Mouse (Mus musculus) fibroblast of lung, adult 2 months (primary cell): ENCODE data around the gene Serhl.
"Not testable (repeated sequence)": the region's sequence is repeated elsewhere in the genome, so short reads cannot be mapped to it uniquely, and the experiment has no call there.

Experiments
- DNase-seq: peaks from one replicate; pipeline ENCODE4 v3.0.0-alpha.2; 2011; ENCODE audit warnings: low read depth

Serhl gene

DNA sequence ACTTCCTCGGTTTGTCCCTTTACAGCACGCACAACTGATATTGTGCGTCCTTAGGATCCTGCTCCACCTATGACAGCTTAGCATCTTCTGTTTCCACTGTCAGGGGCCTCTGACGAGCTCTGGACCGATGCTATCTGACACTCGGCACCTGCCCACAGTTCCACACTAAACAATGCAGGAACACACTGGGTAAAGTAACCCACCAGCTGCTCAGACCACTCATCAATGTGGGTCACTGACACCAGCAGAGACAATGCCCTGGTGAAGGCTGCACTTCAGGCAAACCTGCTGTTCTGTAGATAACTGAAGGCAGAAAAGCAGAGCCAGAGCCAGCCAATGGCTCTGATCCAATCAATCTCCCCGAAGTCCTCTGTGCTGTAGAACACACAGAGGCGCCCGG lies 37.3 kb downstream of the Serhl start:
- no peak for DNase-seq

DNA sequence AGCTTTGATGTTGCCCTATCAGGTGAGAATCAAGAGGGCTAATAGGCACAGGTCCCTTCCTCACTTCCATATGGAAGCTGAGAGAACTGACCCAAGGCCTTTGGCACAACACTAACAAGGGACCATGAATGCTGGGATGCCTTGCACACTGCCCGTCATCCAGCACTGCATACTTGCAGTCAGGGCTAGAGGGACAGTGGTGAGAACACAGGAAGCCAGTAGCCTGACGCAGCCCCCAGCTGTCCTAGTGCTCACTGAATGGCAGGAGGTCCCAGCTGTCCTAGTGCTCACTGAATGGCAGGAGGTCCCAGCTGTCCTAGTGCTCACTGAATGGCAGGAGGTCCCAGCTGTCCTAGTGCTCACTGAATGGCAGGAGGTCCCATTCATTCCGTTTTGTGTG lies 37.7 kb downstream of the Serhl start:
- DNase-seq, result not testable (repeated sequence)

DNA sequence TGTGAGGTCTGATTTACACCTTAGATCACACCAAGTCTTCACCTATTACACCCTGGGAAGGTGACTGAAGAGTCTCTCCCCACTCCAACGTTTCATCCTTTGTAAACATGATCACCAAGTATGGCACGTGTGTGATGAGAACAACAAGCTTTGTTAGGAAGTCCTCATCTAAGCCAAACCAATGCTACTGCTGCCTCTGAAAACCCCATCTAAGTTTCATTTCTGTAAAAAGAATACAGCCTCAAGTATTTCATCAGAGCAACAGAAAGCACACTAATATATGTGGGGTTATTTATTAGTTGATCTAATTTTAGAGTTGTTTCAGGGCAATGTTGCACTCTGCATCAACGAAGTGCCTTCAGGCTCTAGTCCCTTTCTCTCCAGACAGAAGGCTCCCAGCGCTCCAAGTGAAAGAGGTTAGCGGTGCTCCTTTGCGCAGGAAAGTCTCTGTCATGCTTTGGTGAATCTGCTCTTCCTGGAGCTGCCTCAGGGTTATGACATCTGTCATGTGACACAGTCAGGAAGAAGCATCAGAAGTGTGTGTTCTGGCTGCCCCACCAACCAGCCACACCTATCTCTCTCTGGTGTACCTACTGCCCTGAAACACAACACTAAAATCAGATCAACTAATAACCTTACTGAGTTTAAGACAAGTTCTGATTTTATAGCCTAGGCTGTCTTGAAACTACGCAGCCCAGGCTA lies 40.4 kb downstream of the Serhl start:
- DNase-seq, result no peak

DNA sequence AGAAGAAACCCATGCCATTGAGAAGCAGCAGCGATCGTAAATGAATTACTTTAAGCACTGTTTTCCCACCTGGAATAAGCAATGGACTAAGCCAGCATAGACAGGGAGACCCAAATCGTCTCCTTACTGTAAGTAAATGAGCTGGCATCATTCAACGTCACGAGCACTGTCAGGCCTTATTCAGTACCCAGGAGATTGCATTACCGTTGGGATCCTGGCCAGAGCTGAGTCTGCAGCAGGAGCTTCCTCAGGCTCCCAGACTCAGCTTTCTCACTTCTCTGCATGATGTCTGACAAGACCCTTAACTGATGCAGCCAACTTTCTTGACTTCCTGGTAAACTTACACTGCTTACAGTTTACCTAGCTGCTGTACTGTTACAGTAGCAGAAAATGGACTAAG lies 45.4 kb downstream of the Serhl start:
- no peak for DNase-seq

DNA sequence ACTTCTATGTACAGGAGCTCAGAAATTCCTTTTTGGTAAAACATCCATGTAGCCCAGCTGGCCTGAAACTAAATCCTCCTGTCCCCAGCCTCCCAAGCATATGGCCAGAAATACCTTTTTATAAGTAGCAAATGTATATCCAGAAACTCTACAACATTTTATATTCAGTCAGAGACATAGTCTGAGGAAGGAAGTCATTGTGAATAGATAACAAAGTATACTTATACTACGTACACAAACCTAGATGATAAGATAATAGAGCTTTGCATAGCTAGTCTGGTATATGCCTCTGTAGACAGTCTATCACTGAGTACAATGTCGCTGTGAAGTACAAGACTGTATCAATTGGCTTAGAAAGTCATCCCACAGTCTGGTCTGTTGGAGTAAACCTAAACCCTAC lies 46.3 kb downstream of the Serhl start:
- no peak for DNase-seq

DNA sequence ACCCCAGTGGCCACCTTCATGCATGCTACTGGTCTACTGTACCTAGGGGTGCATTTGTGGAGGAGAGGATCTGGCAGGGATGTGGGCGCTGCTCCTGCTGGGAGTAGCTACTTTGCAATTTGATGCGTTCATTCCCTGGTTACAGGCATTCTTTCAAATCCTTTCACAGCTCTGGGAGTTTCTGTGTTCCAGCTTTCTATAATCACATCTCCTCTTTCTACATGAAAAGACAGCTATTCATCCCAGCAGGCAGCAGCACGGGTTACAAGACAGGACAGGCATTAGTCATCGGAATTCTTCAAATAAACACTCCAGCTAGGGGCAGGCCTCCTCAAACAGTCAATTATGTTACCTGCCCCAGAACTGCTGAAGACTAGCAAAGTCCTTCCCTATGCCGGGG lies 53.6 kb downstream of the Serhl start:
- DNase-seq, result no peak

DNA sequence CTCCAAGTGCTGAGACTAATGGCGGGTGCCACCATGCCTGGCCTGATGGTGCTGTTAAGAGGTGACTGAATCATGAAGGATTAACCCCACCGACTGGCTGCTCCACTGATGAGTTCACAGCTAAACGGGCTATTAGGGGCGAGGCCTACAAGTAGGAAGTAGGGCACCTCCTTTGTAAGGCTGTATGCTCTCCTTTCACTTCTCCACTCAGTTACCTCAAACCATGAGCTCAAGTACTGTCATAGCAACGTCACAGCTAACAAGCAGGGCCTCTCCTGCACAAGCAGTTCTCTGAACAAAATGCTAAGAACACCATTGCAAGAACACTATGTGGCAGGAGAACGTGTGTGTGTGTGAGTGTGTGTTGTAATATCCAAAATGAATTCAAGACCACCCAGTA lies 56.2 kb downstream of the Serhl start:
- no peak for DNase-seq

DNA sequence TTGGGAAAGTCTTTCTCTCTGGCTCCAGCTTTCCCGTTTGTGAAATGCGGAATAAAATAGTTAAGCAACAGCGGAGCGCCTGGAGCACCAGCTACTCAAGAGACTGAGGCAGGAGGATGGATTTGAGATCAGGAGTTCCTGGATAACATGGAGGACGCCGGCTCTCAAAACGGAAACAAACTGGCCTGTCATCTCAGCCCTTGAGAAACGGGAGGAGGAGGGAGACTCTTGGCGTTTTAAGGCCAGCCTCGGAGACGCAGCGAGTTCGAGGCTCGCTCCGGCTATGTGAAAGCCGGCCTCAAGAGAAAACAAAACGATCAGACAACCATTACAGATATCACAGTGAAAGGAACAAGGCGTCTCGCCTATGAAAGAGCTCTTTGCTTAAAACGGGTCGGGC lies 59.1 kb downstream of the Serhl start:
- no peak for DNase-seq

DNA sequence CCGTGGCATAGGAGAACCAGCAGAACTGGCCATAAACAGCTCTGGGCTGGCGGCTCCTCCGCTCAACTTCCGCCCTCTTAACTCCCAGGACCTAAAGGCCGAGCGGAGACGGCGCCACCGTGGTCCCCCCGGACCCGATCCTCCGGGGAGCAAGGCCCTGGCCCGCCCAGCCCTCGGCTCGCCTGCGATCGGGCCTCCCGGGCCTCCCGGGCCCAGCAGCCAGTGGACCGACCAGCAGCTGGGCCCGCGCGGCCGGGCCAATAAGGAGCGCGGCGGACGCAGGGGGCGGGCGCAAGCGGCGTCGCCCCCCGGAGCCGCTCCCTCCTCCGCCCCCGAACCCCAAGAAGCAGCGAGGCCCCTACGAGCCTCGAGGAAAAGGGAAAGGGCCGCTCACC lies 59.5 kb downstream of the Serhl start:
- no peak for DNase-seq

DNA sequence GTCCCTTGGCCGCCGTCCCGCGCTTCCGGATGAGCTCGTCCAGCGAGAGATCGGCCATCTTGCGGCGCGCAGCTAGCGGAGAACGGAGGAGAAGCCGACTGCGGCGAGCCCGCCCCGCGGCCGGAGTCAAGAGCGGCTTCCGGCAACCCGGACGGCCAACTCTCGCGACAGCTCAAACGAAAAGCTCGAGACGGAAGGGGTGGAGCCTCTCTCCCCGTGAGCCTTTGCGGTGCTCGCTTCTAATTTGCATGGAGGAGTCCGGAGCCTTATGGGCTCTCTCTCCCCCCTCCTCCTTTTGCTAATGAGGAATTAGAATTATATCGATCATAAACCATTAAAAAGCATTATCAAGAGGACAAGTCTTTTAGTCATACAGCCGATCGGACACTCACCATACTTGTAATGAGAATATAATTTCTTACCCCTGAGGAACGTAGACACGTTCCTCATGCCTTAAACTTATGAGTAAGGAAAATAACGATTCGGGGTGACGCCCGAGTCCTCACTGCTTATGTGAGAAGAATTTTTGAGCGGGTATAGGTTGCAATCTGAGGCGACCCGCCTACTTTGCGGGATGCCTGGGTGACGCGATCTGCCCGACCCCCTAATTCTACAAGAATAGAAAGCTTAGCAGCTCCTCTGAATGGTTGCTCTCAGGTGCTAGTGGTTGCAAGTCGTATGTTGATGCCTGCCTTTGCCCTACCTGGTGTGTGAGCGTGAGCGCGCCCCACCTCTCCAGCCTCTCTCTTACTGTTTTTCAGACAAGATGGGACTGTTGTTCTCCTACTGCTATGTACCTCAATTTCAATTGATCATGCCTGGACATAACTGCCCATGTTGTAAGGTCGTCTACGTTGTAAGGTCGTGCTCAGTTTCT lies 60.1 kb downstream of the Serhl start, which contains the start of gene Poldip3:
Gene Poldip3, minus strand, starts transcription at position 189 of the 877 bp plus-strand sequence.
- DNase-seq, result peak; percentile 95

DNA sequence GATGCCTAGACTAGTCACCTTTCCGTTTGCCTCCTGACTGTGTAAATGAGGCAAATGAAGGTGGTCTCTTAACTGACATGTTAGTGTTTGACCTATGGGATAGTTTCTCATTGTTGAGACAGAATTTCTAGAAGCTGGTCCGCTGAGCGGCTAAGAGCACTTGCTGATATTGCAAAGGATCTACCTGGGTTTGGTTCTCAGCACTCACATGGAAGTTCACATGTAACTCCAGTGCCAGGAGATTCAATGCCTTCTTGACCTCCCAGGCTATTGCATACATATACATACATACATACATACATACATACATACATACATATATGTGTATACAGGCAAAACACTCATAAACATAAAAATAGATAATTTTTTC lies 60.8 kb downstream of the Serhl start:
- no peak for DNase-seq

DNA sequence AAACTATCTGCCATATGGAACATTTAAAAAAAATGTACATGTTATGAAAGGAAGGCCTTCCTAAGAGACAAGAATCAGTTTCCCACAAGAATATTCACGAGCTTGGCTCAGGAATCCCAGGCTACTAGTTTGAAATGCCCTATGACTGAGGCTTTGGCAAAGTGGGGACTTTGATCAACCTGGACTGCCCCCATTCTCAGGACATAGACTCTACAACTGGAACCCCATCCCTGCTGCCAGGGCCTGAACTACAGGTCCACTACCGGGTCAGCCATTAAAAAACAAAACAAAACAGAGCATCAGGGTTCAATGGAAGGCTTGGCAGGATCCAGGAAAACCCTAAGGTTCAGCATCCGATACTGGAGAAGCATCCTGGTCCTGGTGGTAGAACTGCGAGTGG lies 61.4 kb downstream of the Serhl start:
- no peak for DNase-seq

DNA sequence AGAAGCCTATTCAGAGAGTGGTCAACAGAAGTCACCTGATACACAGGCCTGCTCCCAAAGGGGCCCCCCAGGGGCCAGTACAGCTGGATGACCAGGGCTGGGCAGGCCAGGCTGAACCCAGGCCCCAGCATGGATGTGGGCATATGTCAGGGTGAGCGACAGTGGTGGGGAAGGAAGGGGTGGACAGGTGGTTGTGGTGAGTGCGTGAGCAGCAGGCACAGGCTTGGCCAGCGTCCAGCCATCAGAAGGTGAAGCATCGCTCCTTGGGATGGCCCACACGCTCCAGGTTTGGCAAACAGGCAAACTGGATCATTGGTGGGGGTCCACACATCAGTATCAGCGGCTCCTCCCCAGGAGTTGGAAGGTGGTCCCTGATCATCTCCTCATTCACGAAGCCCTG lies 65.0 kb downstream of the Serhl start:
- DNase-seq, result no peak

DNA sequence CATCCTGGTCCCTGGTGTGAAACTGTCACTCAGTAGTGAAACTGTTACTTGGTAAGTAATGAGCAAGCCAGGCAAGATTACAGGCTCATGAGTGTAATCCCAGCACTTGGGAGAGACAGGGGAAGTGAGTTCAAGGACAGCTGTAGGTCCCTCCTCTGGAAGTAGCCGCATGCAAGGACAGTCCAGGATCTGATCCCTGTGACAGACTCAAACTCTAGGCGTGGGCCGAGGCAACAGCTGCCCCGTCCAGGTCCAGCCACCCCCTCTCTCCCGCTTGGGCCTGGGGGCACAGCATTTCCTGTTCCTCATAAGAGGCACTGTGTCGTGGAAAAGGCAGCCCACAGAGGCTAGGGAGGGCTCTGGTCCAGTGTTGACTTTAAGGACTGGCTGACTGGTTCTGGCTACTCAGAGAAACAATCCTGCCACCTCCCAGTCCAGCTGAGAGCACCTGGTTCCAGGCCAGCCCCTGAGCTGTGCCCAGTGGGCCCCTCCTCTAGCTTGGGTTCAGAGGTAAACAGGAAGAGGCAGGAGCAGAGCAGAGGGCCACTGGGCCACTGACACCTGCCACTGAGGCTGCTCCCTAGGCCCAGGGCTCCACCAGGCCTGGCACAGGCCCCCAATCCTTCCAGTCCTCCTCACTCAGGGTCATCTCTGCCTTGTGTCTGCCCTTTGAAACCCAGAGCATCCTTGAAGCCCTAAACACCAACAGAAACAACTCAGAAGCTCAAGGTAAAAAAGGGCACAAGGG lies 66.5 kb downstream of the Serhl start:
- DNase-seq, result no peak

DNA sequence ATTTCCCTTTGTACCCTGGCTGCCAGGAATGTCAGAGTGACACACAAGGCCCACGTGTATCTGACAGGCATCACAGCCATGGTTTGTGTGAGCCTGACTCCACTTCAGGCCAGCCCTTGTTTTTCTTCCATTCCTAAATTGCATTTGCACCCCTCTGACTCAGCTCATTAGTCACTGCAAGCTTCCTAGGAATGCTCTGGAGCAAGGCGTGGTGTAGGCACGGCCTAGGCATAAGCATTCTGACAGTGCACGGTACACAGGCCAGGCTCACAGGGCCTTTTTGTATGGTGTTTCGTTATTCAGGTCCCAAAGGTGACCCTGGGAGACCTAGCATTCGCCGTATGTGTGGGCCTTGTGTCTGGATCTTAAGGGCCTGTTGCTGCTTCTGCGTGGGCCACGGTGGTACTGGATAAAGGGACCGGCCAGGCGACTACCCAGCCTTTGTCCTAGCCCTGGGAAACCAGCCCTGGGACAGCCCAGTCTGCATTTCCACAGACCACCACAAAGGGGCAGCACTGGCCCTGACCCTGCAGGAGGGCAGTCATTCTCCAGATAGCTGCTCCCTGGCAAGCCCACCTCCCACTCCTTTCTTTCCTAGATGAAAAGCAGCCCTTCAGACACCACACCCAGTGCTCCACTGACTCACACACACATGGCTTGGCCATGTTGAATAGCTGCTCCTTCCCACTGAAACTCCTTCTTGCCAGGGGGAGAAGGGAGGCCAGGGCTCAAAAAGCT lies 67.8 kb downstream of the Serhl start:
- peak; percentile 95 for DNase-seq

DNA sequence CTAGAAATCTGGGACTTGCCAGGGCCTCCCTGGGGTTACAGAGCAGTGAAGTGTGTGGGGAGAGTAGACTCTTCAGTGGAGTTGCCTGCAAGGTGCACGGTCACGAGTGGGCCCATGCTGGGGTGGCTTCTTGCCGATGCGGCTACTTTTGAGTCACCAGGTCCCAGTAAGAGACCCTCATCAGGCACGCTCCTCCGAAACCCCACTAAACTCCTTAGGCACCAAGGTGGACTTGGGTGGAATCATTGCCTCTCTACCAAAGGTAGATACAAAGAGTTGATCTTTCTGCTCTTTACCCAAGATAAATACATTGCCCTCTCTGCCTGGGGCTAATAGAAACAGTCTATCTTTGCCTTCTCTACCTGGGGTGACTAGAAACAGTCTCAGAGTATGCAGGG lies 68.4 kb downstream of the Serhl start:
- DNase-seq, result no peak

DNA sequence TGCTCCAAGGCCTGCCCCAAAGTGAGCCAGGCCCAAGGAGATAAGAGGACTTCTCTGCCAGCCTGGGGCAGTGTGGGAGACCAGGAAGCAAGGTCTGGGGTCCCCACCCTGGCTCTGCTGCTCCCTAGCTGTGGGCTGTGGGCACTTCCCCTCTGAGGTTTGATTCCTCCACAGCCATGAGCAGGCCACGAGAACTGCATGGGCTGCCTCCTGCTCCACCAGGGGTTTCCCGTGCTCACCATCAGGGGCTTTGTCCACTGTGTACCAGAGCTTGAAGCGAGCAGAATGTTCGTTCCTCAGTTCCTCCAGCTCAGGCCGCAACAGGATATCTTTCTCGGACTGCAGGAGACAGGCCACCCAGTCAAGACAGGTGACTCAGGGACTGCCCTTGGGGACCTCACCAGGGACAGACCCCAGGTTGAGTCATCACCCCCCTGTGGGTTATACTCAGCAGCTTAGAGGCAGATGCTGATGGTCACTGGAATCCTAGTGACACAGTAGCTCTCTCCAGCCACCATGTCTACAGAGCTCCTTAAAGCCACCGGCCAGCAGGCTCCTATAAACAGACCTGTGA lies 69.4 kb downstream of the Serhl start:
- DNase-seq, result no peak

DNA sequence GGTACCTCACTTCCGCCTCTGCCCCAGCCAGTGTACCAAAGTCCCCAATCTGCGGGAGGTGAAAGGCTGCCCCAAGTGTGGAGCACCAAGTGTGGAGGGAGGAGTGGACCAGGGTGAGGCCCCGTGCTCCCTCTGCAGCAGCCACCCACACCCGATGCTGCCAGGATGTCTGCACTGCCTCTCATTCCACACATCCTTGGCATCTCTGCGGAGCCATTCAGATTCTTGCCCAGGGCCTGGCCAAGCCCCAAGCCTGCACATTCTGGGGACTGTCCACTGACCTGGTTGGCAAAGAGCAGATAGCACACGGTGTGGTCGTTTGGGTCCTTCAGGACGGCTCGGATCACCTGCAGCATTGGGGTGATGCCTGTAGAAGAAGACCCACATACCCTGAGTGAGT lies 70.5 kb downstream of the Serhl start:
- DNase-seq, result no peak

DNA sequence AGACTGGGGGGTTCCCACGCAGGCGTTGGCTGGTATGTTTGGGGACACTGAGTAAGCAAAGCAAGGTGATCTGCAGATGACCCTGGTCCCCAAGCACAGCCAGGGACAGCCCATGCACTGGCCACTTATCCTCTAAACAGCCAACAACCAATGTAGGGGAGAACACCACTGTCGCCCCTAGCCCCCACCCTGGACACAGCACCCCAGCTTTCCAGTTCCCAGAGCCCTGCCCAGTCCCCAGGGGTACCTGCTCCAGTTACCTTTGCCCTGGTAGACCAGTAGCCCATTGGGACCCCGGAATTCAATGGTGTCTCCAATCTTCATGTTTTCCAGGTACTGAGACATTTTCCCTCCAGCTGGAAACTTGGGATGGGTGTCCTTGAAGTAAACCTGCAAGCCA lies 71.3 kb downstream of the Serhl start:
- no peak for DNase-seq

DNA sequence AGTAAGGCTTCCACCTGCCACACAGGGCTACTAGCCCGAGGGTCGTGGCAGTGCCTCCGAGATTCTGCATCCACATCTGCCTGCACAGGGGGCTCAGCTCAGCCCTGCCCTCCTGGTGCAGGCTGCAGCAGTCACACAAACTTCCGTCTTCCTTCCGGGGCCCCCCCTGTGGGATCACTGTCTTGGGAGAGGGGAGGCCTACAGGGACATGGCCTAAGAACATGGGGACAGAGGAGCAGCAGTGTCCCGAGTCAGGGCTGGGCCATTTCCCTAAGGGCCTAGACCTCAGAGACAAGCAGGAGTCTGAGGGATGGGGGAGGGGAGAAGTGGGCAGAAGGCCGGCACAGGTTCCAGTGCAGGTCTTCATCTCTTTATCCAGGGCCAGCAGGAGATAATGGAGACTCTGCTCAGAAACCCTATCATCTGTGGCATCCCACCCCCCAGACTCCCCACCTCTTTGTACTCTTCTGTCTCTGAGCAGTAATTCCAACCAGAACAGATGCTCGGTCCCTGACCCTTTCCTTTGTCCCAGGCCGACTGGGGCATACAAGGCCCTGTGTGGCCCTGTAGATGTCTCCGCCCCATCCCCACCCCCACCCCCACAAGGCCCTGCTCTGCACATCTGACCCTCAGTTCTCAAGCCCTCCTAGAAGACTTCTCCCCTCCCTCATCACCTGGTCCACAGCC lies 71.9 kb downstream of the Serhl start:
- DNase-seq, result no peak

DNA sequence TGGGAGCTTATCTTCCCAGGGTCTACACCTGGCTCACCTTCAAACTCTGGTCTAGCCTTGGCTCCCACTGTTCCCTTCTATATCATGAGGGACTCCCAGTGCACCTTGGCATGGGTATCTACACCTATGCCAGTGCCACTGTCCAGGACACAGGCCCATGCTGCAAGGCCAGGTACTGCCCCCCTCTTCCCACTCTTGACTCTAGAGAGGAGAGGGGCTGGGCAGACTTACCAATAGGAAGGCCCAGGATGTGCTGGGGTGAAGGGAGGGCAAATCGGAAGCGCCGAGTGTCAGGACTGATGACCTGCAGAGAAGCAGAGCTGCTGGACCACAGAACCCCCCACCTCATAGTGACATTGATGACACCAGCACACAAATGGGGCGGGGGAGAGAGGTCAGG lies 72.7 kb downstream of the Serhl start:
- DNase-seq, result no peak
